Mouse (Mus musculus): ENCODE measurements around the gene Parp2.

DNA sequence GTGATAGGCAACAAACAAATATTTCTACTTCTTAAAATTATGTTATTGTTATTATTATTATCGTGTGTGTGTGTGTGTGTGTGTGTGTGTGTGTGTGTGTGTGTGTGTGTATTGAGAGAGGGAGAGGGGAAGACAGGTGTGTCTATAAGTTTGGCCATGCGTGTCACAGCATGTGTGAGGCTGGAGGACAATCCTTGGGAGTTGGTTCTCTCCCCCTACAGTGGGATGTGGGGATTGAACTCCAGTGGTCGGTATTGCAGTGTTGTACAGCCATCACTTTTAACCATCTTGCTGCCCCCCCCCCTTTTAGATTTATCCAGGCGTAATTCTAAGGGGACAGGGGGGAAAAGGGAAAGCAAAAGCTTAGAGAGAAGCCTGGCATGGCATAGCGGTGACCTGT lies 61.0 kb downstream of the Parp2 start:
- no peak for TF ChIP-seq POLR2A (IDR thresholded peaks at IDR 0.05; ENCODE audit: low read depth, low read length)
- no peak for TF ChIP-seq CTCF (IDR thresholded peaks at IDR 0.05; ENCODE audit: extremely low read depth, insufficient read length, insufficient replicate concordance, low read depth, low read length)

All from small intestine, adult 2 months (tissue).